In genomic region chr5:71136691-71137090, GRCm38 (mm10) we compare ENCODE assay signal across 22 mouse cellular contexts. TPM values are rescaled to one million over a fixed set of nuclear protein-coding genes. Genes with fewer than 3 reads are reported as not detected.
DNase-seq lines count a peak whose midpoint lies in the region; ATAC-seq lines count a peak whose summit lies in the region.
"Had no signal": no experiment of that assay in that cellular context is flagged by ENCODE, and none has a peak within 500 bp of the region (broad histone marks: within the 10 kb centered on the region; RNA-seq: fewer than 3 reads in every experiment).

No protein-coding gene starts in this region.

- H3K27ac ChIP-seq in hindbrain, embryonic 12.5 days = no peak overlapping the region
- H3K27ac ChIP-seq: forebrain, embryonic 13.5 days; gastrocnemius, adult 2 months; limb, embryonic 13.5 days; liver, embryonic 15.5 days had no signal

- H3K4me1 ChIP-seq in hindbrain, embryonic 12.5 days = no peaks in the 10 kb centered on the region
- H3K4me1 ChIP-seq: forebrain, embryonic 13.5 days; limb, embryonic 13.5 days; liver, embryonic 15.5 days had no signal

- ATAC-seq in hindbrain, embryonic 12.5 days (ENCODE audit: low FRiP score) = no peak
- ATAC-seq: CD4-positive, CD25-positive, alpha-beta regulatory T cell, adult 4 months; forebrain, embryonic 13.5 days had no signal

- H3K9ac ChIP-seq in hindbrain, embryonic 12.5 days = no peak overlapping the region
- H3K9ac ChIP-seq: forebrain, embryonic 13.5 days; limb, embryonic 13.5 days; liver, embryonic 15.5 days had no signal

- H3K9me3 ChIP-seq in hindbrain, embryonic 12.5 days (replicated peaks) = no peaks in the 10 kb centered on the region
- H3K9me3 ChIP-seq: forebrain, embryonic 13.5 days; G1E; limb, embryonic 13.5 days; liver, embryonic 15.5 days had no signal

- no peak overlapping the region for H3K4me2 ChIP-seq in hindbrain, embryonic 12.5 days (replicated peaks)
- H3K4me2 ChIP-seq: forebrain, embryonic 13.5 days; limb, embryonic 13.5 days; liver, embryonic 15.5 days had no signal

- 83% methylated on average over 4 of the region's 4 CpGs for WGBS in hindbrain, embryonic 12.5 days

- no peak overlapping the region for H3K4me3 ChIP-seq in hindbrain, embryonic 12.5 days
- H3K4me3 ChIP-seq: forebrain, embryonic 13.5 days; gastrocnemius, adult 2 months; limb, embryonic 13.5 days; liver, embryonic 15.5 days had no signal

- DNase-seq in brain, adult 2 months (ENCODE audit: low read depth, low spot score) = peak; percentile 85
- peak; percentile 56 to 79 for DNase-seq in frontal cortex, adult 2 months (ENCODE audit: extremely low spot score in 1 of 2, low spot score in 1 of 2)
- peak; percentile 10 to 15 for DNase-seq in layer of hippocampus, postnatal 36 days
- peak; percentile 22 to 57 for DNase-seq in right cerebral cortex, postnatal 10 days (ENCODE audit: low spot score in 2 of 2)
- DNase-seq in urinary bladder, postnatal 10 days (ENCODE audit: low spot score) = no peak
- DNase-seq in kidney, adult 9 months = no peak
- DNase-seq: cerebellum, postnatal 10 days; gastrocnemius, adult 2 months; kidney, adult 2 months; kidney, postnatal 25 days; lung, postnatal 10 days; thymus, adult 18-20 months had no signal

- no peaks in the 10 kb centered on the region for H3K36me3 ChIP-seq in hindbrain, embryonic 12.5 days
- H3K36me3 ChIP-seq: G1E; limb, embryonic 13.5 days; liver, embryonic 15.5 days had no signal

- no peaks in the 10 kb centered on the region for H3K27me3 ChIP-seq in hindbrain, embryonic 12.5 days
- H3K27me3 ChIP-seq: forebrain, embryonic 13.5 days; limb, embryonic 13.5 days; liver, embryonic 15.5 days had no signal

RNA-seq across cellular contexts. Expression of gene Gabra2, which starts 41.0 kb away (rescaled TPM):
- polyA plus RNA-seq in frontal cortex, adult 2 months (2012; rRNA removed) = 46.2 and 57.3 TPM in 2 replicates
- 100 to 1,000 TPM; 149 to 155 TPM for total RNA-seq in layer of hippocampus, postnatal 36 days (2021)
- polyA plus RNA-seq in hindbrain, embryonic 12.5 days (2016; fragmentation: Nextera tagmentation; extraction: Ambion mirVana) = 10.6 and 11.3 TPM in 2 replicates
- total RNA-seq: granulocyte monocyte progenitor cell, adult 5-6 weeks; hematopoietic stem cell, adult 5-6 weeks; megakaryocyte-erythroid progenitor cell, adult 5-6 weeks had no signal
- polyA plus RNA-seq: CD4-positive, CD25-positive, alpha-beta regulatory T cell, adult 4 months; G1E; kidney, adult 2 months; small intestine, adult 2 months had no signal

Comparison
In these comparisons a context has a peak if more than half of its experiments do, and no peak if none do; other contexts are left out.
1. DNase-seq: peak in brain, adult 2 months (single experiment), frontal cortex, adult 2 months (2 of 2), layer of hippocampus, postnatal 36 days (2 of 2) and right cerebral cortex, postnatal 10 days (2 of 2); none in urinary bladder, postnatal 10 days (single experiment) and kidney, adult 9 months (single experiment).